Mouse (Mus musculus): ENCODE data around the gene Atg101. TPM values are rescaled to one million over a fixed set of nuclear protein-coding genes. Genes with fewer than 3 reads are reported as not detected.

Atg101 gene
- polyA plus RNA-seq, 1 experiment from 2014 or later: 74.0 TPM

DNA sequence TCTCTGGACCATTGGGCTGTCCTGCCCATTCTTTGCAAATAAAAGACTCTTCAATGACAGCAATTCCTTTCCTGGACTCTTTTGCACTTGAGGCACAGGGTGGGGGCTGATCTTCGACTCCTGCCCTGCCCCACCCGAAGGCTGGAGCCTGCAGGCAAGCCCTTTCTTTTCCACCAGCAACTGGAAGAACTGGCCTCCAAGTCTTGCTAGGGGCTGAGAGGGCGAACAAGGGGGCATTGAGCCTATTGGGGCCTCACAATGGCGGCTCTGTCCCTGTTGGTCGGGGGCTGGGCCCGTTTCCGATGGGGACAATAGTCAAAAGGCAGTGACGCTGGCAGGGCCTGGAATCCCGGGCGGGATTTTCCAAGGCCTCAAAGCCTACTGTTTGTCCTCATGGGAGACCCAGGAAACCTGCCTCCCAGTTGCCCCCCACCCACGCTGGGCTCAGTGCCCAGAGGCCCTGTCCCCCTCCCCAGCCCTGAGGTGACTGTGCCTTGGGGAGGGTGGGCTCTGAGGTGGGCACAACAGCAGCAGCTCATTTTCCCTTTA lies 6.6 kb upstream of the Atg101 start:
- Histone ChIP-seq H3K4me2 (replicated peaks) (no peak overlapping the region; the same call in 1 of the 2 replicates), H3K4me3 (no peak overlapping the region), H3K4me1 (peaks cover 26% of the 10 kb centered on the region), H3K27me3 (replicated peaks) (no peaks in the 10 kb centered on the region; the same call in 1 of the 2 replicates), H3K27ac (no peak overlapping the region), H3K36me3 (peaks cover 16% of the 10 kb centered on the region), H3K9me3 (no peaks in the 10 kb centered on the region), H3K9ac (no peak overlapping the region)
- peak; percentile 69 for ATAC-seq (ENCODE audit: low FRiP score, low read depth)
- 34% methylated on average over 11 of the region's 11 CpGs for WGBS

DNA sequence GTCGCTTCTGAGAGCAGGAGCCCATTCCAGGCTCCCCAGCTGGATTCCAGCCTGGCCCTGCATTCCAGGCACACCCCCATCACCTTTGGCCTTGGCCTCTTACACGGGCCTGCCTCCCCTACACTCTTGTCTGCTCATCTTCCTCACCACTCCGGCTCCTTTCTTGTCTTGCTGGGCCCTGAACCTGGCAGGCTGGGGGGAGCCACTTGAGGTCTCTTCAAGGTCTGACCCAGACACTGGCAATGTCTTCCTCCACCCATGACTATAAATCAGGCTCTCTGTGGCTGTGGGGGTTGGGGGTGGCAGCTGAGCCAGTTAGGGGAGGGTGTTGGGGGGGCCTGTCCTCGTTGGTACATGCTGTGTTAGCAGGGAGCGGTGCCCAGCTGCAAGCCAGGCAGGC lies 5.5 kb upstream of the Atg101 start:
- H3K27me3 ChIP-seq (replicated peaks): no peaks in the 10 kb centered on the region; the same call in 1 of the 2 replicates
- WGBS: 45% methylated on average over 5 of the region's 5 CpGs
- no peak overlapping the region for H3K4me3 ChIP-seq
- H3K4me1 ChIP-seq: peaks cover 26% of the 10 kb centered on the region
- no peaks in the 10 kb centered on the region for H3K9me3 ChIP-seq
- no peak overlapping the region for H3K4me2 ChIP-seq (replicated peaks)
- no peak overlapping the region for H3K27ac ChIP-seq
- H3K36me3 ChIP-seq: peaks cover 6% of the 10 kb centered on the region; the same call in 1 of the 2 replicates
- ATAC-seq (ENCODE audit: low FRiP score, low read depth): no peak
- H3K9ac ChIP-seq: peak overlapping the region; percentile 21; the same call in 1 of the 2 replicates

- peaks cover 27% of the 10 kb centered on the region for H3K4me1 ChIP-seq
- H3K9ac ChIP-seq: no peak overlapping the region
- H3K9me3 ChIP-seq: no peaks in the 10 kb centered on the region
- H3K4me2 ChIP-seq (replicated peaks): no peak overlapping the region
- 67% methylated on average over 12 of the region's 12 CpGs for WGBS
- H3K27ac ChIP-seq: no peak overlapping the region
- no peaks in the 10 kb centered on the region for H3K36me3 ChIP-seq
- H3K27me3 ChIP-seq (replicated peaks): no peaks in the 10 kb centered on the region; the same call in 1 of the 2 replicates
- ATAC-seq (ENCODE audit: low FRiP score, low read depth): no peak
- no peak overlapping the region for H3K4me3 ChIP-seq
These were observed 4.6 kb upstream of the Atg101 start for GRCm38 (mm10) chr15:101279430-101279999.

- WGBS: 79% methylated on average over 5 of the region's 5 CpGs
- ATAC-seq (ENCODE audit: low FRiP score, low read depth): no peak
- no peaks in the 10 kb centered on the region for H3K9me3 ChIP-seq
- H3K4me1 ChIP-seq: peaks cover 31% of the 10 kb centered on the region
- no peak overlapping the region for H3K27ac ChIP-seq
- H3K4me2 ChIP-seq (replicated peaks): no peak overlapping the region
- no peak overlapping the region for H3K4me3 ChIP-seq
- H3K36me3 ChIP-seq: peaks cover 12% of the 10 kb centered on the region; the same call in 1 of the 2 replicates
- H3K9ac ChIP-seq: no peak overlapping the region
- no peaks in the 10 kb centered on the region; the same call in 1 of the 2 replicates for H3K27me3 ChIP-seq (replicated peaks)
These were observed 1.6 kb upstream of the Atg101 start for GRCm38 (mm10) chr15:101282471-101282870.

DNA sequence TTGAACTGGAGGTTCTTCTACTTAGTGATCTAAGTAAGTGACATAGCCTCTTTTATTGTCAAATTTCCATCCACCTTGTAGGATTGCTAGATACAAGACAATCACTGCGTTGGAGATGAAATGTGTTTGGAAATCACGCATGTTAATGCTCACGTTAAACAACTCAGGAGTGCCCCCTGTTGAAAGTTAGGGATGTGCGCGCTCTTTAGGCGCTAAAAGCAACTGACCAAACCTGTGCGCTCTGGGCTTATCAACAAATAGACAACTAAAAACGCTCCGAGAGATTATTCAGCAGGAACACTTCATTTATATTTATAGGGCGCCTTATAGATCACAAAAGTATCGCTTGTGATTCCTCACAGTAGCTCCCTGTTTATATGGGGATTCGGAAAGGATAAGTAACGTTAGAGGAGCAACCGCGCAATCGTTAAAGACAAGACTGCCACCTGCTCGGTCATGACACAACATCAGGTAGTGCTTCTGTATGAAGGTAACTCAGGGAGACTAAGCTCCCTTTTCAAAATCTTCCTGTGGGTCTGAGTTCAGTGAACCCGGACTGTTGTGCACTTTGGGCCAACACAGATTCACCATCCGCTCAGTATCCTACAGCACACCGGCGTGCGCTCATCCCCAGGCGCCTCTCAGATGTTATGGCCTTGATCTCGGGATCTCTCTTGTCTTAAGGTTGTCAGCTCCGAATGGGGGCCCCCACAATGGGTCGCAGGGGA lies 725 bp upstream of the Atg101 start:
- Histone ChIP-seq H3K4me1 (peaks cover 24% of the 10 kb centered on the region), H3K9me3 (no peaks in the 10 kb centered on the region), H3K27ac (no peak overlapping the region), H3K27me3 (replicated peaks) (no peaks in the 10 kb centered on the region; the same call in 1 of the 2 replicates), H3K36me3 (peaks cover 21% of the 10 kb centered on the region), H3K9ac (peak overlapping the region; percentile 91), H3K4me3 (peak overlapping the region; percentile 91), H3K4me2 (replicated peaks) (peak overlapping the region; percentile 89)
- 0 out of 2 replicates have a peak, but pooled peaks have one; percentile 23 for ATAC-seq (ENCODE audit: low FRiP score, low read depth)
- WGBS: 1% methylated on average over 26 of the region's 26 CpGs

DNA sequence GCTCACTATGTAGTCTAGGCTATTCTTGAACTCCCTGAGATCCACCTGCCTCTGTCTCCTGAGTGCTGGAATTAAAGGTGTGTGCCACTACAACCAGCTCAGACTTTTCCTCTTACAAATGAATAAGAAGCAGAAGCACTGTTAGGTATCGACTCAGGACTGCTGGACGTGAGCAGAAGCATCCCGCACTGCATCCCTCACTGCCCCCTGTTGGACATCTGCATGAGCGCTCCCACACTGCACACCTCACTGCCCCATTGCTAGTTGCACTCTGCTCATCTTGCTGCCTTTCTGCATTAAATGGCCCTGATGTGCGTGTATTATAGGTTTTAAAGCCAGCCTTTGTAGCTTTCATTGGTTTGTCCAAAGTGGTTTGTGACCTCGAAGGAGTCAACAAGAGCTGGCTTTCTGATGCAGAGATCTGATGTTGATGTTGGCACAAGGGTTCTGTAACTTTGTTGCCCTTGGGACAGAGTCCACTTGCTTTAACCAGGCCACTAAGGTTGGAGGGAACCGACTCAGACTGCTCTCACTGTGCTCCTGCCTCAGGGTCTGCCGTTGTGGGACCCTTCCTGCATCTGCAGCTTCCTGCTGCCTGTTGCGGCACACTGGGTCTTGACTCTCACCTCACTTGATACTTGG lies 2.2 kb downstream of the Atg101 start:
- 75% methylated on average over 9 of the region's 9 CpGs for WGBS
- ATAC-seq (ENCODE audit: low FRiP score, low read depth): no peak
- peaks cover 46% of the 10 kb centered on the region for H3K36me3 ChIP-seq

DNA sequence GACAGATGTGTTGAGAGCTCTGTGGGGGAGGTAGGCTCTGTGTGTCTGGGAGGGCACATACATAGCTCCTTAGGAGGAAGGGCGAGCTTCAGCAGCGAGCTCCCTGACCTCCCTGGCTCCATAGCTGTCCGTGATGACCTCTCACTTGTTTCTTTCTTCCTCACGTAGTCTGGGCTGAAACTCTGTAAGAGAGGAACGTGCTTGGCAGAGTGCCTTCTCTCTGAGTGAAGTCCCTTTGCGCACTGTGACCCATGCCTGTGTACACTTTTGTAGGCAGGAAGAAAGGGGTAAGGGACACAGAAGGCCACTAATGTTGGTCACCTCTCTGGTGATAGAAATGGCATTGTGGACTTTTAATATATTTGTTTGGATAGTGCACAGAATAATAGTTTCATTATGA lies 3.3 kb downstream of the Atg101 start:
- Histone ChIP-seq H3K9me3 (no peaks in the 10 kb centered on the region), H3K9ac (no peak overlapping the region), H3K4me2 (replicated peaks) (no peak overlapping the region), H3K27me3 (replicated peaks) (no peaks in the 10 kb centered on the region), H3K36me3 (peaks cover 57% of the 10 kb centered on the region), H3K4me3 (no peak overlapping the region), H3K27ac (no peak overlapping the region), H3K4me1 (peaks cover 13% of the 10 kb centered on the region)
- no peak for ATAC-seq (ENCODE audit: low FRiP score, low read depth)
- WGBS: 92% methylated on average over 6 of the region's 6 CpGs

More for the DNA sequence above, 2.2 kb downstream of the Atg101 start:
- H3K4me2 ChIP-seq (replicated peaks): no peak overlapping the region
- H3K4me1 ChIP-seq: peaks cover 13% of the 10 kb centered on the region
- H3K27me3 ChIP-seq (replicated peaks): no peaks in the 10 kb centered on the region; the same call in 1 of the 2 replicates
- H3K27ac ChIP-seq: no peak overlapping the region
- H3K9ac ChIP-seq: no peak overlapping the region
- H3K4me3 ChIP-seq: no peak overlapping the region
- no peaks in the 10 kb centered on the region for H3K9me3 ChIP-seq

- Histone ChIP-seq H3K36me3 (peaks cover 60% of the 10 kb centered on the region), H3K9me3 (no peaks in the 10 kb centered on the region), H3K27me3 (replicated peaks) (no peaks in the 10 kb centered on the region), H3K9ac (no peak overlapping the region), H3K4me2 (replicated peaks) (no peak overlapping the region), H3K4me1 (peaks cover 3% of the 10 kb centered on the region), H3K27ac (no peak overlapping the region), H3K4me3 (no peak overlapping the region)
- ATAC-seq (ENCODE audit: low FRiP score, low read depth): no peak
- WGBS: 97% methylated on average over 15 of the region's 15 CpGs
These were observed 6.3 kb downstream of the Atg101 start for GRCm38 (mm10) chr15:101290354-101290753.

- Histone ChIP-seq H3K27me3 (replicated peaks) (no peaks in the 10 kb centered on the region), H3K4me3 (no peak overlapping the region), H3K9me3 (no peaks in the 10 kb centered on the region), H3K4me2 (replicated peaks) (no peak overlapping the region), H3K36me3 (peaks cover 52% of the 10 kb centered on the region), H3K9ac (no peak overlapping the region), H3K4me1 (no peaks in the 10 kb centered on the region; the same call in 1 of the 2 replicates), H3K27ac (no peak overlapping the region)
- no peak for ATAC-seq (ENCODE audit: low FRiP score, low read depth)
- 89% methylated on average over 3 of the region's 3 CpGs for WGBS
These were observed 7.9 kb downstream of the Atg101 start for GRCm38 (mm10) chr15:101292012-101292411.

- Histone ChIP-seq H3K27ac (no peak within 1 kb of the TSS), H3K36me3 (peaks cover 41% of the 10 kb centered on the region), H3K27me3 (replicated peaks) (no peaks in the 10 kb centered on the region), H3K9ac (peak within 1 kb of the TSS; percentile 33; the same call in 1 of the 2 replicates), H3K4me3 (no peak within 1 kb of the TSS), H3K4me2 (replicated peaks) (no peak within 1 kb of the TSS), H3K4me1 (no peaks in the 10 kb centered on the region; the same call in 1 of the 2 replicates), H3K9me3 (no peaks in the 10 kb centered on the region)
- no peak for ATAC-seq (ENCODE audit: low FRiP score, low read depth)
- 61% methylated on average over 18 of the region's 18 CpGs for WGBS
These were observed 9.1 kb downstream of the Atg101 start, which contains the start of gene 6030408B16Rik for GRCm38 (mm10) chr15:101293025-101293621. TSS of gene 6030408B16Rik (plus strand) at chr15:101293212.

- 63% methylated on average over 16 of the region's 16 CpGs for WGBS
- H3K4me3 ChIP-seq: no peak overlapping the region
- no peaks in the 10 kb centered on the region for H3K27me3 ChIP-seq (replicated peaks)
- peaks cover 3% of the 10 kb centered on the region for H3K4me1 ChIP-seq
- H3K4me2 ChIP-seq (replicated peaks): no peak overlapping the region
- H3K9ac ChIP-seq: no peak overlapping the region
- H3K27ac ChIP-seq: no peak overlapping the region
- no peaks in the 10 kb centered on the region for H3K9me3 ChIP-seq
- peaks cover 33% of the 10 kb centered on the region for H3K36me3 ChIP-seq
- ATAC-seq (ENCODE audit: low FRiP score, low read depth): no peak
These were observed 10.2 kb downstream of the Atg101 start for GRCm38 (mm10) chr15:101294028-101294894.

Data from neural tube, embryonic 12.5 days (tissue).